Mouse (Mus musculus): ENCODE results near the gene Polr3h.

The Polr3h gene

GRCm38 (mm10) chr15:81860471-81861135 is 65.4 kb downstream of the Polr3h start:
- DNase-seq = no peak

DNA sequence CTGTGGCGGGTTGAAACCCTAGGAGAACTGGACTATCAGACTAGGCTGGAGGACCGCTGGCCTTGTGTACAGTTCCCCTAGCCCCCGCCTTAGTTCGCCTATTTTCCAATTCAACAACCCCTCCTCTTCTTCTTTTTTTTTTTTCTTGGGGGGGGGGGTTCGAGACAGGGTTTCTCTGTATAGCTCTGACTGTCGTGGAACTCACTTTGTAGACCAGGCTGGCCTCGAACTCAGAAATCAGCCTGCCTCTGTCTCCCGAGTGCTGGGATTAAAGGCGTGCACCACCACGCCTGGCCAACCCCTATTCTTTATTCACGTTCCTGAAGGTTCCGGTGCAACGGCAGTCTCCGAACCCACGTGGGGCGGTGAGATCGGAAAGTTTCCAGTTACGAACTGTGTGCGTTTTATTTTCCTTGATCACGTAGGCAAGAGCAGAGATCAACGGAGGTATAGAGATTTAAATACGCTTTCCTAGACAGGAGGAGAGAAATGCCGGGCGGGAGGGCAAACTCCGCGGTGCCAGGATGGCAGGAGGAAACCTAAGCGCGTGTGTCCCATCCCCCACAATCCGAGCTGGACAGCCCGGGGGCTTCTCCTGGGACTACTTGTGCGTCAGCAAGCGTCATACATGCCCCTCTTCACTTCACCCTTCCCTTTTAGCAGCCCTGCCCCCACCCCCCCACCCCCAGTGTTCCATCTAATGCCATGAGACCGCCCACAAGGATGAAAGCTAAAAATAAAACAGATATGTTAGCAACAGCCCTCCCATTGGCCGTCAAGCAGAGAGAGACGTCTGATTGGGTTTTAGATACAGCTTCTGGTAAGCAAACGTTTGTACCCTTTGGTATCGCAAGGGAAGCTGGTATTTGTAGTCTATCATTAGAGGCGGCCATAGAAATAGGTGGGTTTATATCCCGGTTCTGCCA is 66.4 kb downstream of the Polr3h start:
- DNase-seq = peak; percentile 89

GRCm38 (mm10) chr15:81858517-81859329 is 67.3 kb downstream of the Polr3h start, which contains the start of gene Tob2:
Gene Tob2 (minus strand): TSS chr15:81858796.
- DNase-seq = peak; percentile 78

DNA sequence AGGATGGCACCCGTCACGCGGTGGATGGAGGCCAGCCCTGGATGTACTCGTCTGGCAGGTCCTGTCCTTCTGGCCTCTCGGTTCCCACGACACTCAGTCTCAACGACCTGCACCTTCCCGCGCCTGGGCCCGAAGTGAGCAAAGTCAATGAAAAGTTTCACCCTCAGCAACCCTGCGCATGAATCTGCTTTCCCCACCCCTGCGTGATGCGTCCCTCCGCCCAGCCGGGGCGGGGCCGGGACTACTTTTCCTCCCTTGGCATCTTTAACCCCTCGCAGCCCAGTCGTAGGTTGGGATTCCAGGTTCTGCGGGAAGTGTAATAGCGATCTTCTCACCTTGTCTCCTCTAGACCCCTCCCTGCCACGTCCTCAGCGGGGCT is 67.9 kb downstream of the Polr3h start:
- DNase-seq = peak; percentile 98

- DNase-seq = no peak
Measured at GRCm38 (mm10) chr15:81857724-81858116, 68.3 kb downstream of the Polr3h start.

DNA sequence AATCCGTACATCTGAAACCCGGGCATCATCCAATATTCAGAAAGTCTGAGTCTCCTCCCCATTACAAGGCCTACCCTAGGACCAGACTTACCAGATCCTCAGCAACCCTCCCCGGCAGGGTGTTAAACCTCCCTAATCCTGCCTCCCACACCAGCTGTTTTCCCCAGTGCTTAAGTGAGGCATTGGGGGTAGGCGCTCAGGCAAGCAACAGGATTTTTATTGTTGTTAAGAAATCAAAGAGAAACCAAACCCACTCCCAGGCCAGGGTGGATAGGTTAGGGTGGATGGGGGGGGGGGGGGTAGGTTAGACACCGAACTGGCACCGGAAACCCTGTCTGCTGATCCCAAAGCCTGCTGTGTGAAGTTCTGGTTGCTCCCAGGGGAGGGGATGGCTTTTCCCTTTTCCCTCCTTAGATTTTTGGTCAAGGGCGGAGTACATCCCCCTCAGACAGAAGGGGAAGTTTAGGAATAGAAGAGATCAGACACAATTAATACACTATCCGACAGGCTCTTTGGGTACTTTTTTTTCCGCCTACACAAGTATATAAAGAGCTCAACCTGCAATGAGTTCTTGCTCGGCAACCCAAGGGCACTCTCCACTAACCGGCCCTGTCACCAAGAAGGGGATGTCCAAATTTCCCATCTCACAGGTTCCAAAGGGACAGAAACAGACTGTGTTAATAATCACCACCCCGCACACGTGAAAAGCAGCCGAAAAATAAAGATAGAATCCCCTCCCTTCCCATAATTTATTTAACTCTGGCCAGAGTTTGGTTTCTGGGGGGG is 68.9 kb downstream of the Polr3h start:
- no peak for DNase-seq

DNA sequence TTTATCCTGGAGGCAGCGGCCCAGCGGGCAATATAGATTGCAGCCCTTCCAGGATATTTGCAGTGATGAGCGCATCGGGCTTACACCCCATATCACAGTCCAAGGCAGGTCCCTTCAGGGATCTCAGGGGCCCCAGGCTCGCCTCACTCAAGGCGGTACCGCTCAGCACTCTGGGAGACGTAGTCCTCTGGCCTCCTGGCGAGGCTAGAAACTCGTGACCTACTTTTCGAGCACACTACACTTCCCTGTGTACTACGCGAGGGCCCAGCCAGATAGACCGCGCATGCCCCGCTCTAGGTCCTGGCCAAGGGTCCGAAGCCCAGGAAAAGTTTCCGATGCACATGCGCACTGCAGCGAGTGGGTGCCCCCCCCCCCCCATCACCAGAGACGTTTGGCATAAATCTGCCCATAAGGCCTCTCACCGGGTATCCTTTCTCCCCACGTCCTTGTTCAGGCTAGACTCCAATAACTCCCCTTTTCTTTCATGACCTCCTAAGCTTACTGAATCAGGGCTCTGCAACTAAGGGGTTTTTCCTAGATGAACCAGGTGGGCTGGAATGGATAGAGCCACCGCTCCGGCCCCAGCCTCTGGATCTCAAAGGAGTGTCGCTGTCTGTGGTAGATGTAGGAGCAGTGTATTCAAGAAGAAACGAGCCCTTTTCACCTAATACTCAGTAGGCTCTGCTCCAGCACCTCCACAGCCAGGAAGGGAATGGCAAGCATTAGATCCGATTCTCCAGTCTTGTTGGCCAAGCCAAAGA is 69.8 kb downstream of the Polr3h start:
- DNase-seq = peak; percentile 87

GRCm38 (mm10) chr15:81853081-81853480 is 73.0 kb downstream of the Polr3h start:
- no peak for DNase-seq

DNA sequence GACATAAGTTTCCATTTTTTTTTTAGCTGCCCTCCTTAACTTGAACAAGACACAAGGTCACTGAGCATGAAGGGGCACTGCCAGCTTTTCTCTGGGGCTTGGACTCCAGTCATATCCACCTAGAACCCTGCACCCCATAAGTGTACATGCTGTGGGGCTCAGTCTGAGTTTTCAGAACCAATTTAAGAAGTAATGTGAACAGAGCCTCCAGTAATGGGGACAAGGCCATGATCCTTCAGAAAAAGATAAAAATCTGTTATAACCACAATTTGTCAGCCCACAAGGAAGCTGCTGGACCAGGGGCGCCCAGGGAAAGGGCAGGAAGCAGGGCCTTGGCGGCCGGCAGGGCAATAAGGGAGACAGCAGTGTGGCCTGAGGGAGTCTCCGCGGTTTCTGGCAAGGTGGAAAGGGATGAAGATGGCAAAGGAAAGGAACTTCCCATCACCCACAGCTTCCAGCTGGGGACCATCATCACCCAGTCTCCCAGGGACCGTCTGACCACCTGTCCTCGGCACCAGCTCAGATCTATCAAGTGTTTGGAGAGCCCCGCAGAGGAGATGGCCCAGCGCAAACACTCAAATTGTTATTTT is 73.5 kb downstream of the Polr3h start:
- no peak for DNase-seq

GRCm38 (mm10) chr15:81851375-81851774 is 74.7 kb downstream of the Polr3h start:
- DNase-seq = no peak

GRCm38 (mm10) chr15:81850718-81851117 is 75.3 kb downstream of the Polr3h start:
- no peak for DNase-seq

GRCm38 (mm10) chr15:81849104-81849503 is 76.9 kb downstream of the Polr3h start:
- DNase-seq = no peak

- DNase-seq = peak; percentile 69
Measured at GRCm38 (mm10) chr15:81848301-81848700, 77.7 kb downstream of the Polr3h start.

GRCm38 (mm10) chr15:81847861-81848260 is 78.2 kb downstream of the Polr3h start:
- DNase-seq = no peak

DNA sequence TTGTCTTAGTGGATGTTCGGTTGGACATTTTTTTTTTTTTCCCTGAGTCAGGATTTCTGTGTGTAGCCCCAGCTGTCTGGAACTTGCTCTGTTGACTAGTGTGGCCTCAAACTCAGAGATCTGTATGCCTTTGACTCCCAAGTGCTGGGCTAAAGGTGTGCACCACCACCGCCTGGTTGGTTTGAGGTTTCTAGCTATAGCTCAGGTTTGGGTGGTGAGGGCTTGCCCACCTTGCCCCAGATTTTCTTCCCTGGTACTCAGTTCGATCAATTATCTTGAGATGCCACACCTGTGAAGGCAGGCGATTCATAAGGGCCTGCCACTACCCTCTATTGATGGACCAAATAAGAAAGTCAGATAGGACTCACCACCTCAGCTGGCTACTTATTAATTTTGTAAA is 78.9 kb downstream of the Polr3h start:
- DNase-seq = no peak

DNA sequence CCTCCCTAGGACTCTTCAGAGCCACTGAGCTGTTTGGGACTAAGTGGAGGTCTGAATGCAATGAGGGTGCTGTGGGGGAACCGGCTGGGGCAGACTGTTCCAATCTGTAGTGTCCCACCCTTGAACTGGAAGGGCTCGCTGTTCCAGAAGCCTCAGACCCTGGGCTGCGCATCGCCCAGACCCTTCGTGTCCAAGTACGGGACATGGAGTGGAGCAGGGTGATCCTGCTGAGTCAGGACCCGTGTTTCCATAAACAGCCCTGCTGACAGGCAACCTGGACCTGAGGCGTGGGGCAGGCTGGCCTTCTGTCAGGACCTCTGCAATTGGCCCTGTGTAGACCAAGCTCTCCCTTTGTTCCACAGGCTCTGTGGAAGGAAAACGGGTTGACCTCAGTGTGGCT is 79.3 kb downstream of the Polr3h start:
- DNase-seq = no peak

DNA sequence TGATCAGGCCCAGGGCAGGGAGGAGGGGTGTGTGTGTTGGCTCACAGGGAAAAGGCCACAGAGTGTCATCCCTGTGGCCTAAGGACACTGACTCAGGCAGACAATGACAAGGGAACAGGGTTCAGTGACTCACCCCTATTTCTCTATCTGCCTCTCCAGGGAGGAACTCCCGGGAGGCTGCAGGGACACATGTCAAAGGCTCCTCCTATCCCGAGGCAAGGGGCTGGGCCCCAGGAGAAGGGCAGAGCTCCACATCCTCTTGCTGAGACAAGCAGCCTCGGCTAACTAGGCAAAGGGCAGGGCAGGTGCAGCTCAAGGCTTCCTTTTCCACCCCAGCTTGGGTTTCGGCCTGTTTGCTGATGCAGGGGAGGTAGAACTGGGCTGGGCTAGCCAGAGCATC is 80.3 kb downstream of the Polr3h start:
- peak; percentile 76 for DNase-seq

DNA sequence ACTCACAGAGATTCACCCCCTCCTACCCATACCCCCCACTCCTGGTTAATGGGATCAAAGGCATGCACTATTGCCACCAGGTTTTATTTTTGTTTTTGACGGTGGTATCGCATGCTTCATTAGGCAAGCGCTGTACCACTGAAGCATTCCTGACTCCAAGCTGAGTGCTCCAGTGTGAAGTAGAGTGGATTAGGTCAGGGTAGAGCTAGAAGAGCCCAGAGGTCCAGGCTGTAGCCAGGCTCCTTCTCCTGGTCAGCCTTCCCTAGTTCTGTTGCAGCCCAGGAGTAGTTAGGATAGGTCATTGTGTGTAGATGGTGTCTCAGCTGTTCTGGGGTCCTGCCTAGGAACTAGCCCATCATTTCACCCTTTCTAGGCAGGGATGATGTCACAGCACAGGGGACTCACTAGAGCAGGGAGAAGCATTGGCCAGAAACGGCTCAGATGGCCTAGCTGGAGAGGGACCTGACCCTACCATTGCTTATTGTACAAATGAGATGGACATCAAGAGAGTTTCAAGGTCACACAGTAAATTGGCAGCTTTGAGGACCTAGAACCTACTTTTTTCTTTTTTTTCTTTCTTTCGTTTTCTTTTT is 80.9 kb downstream of the Polr3h start:
- no peak for DNase-seq

DNA sequence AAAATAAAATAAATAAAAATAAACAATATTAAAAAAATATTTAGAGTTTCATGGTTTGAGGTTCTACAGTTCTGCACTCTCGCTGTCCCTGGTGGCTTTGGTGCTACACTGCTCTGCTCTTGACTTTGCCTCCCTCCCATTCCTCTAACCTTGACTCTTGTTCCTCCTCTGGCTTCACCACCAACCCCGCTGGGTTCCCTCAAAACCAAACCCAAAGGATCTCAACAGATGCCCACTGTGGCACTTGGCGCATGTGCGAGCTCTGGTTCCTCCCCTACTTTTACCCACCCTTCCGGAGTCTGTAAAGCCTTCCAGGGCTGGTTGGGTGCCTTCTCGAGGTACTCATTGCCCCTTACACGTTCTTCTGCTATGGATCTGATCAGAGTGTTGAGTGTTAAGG is 83.8 kb downstream of the Polr3h start:
- DNase-seq = no peak

GRCm38 (mm10) chr15:81840306-81840705 is 85.7 kb downstream of the Polr3h start:
- DNase-seq = no peak

DNA sequence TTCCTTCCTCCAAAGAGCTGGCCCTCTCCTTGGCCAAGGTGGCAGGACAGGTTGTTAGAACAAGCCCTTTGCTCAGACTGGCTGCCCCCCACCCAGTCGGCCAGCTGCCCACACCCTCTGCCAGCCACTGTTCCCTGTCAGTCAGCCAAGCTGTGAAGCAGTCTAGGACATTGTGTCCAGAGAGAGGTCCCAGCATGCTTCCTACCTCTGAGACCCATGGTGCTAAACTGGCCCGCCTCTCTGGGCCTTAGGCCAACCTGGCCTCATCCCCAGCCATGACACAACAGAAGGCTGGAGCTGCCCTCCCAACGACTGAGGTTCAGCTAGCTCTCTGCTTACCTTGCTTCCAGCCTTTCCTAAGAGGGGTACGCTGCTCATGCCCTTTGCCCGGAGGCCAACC is 86.4 kb downstream of the Polr3h start:
- peak; percentile 96 for DNase-seq

Data from kidney, adult 18-20 months (tissue).